Mouse (Mus musculus) lung, postnatal 0 days (tissue): ENCODE data around the gene Nfatc3. TPM values are rescaled to one million over a fixed set of nuclear protein-coding genes. Genes with fewer than 3 reads are reported as not detected.
A peak's percentile ranks its signal among the peaks of the same experiment; 100 is the strongest.
"Not testable (repeated sequence)": the region's sequence is repeated elsewhere in the genome, so short reads cannot be mapped to it uniquely, and the experiment has no call there.

Experiments
- ATAC-seq: fragments of 200-750 bp; cut with Nextera tagmentation; 2 replicates; pipeline ENCODE4 v1.8.0; 2017; ENCODE audit warnings: moderate library complexity
- DNase-seq: peaks from one replicate; pipeline ENCODE4 v3.0.0-alpha.2; 2016; ENCODE audit warnings: low spot score
- H3K27ac ChIP-seq: fragments of 300-500 bp; sonication (generic); 2 replicates; pipeline ENCODE4 v1.5.1; 2014; ENCODE audit warnings: antibody characterized with exemption, mild to moderate bottlenecking, low read length, mixed read lengths
- H3K27me3 ChIP-seq: fragments of 300-500 bp; sonication (generic); replicated peaks from 2 replicates; pipeline ENCODE4 v1.6.1; 2014; ENCODE audit warnings: low read length, mixed read lengths; ENCODE audit not compliant: insufficient read depth
- H3K36me3 ChIP-seq: fragments of 300-500 bp; sonication (generic); 2 replicates; pipeline ENCODE4 v1.6.1; 2014; ENCODE audit warnings: low read length, mixed read lengths; ENCODE audit not compliant: insufficient read depth
- H3K4me1 ChIP-seq: fragments of 300-500 bp; sonication (generic); 2 replicates; pipeline ENCODE4 v1.6.1; 2014; ENCODE audit warnings: antibody characterized with exemption, low read depth, low read length, mixed read lengths; ENCODE audit not compliant: insufficient read depth
- H3K4me2 ChIP-seq: fragments of 300-500 bp; sonication (generic); replicated peaks from 2 replicates; pipeline ENCODE4 v1.6.1; 2014; ENCODE audit warnings: low read depth, mild to moderate bottlenecking, low read length, moderate library complexity, mixed read lengths
- H3K4me3 ChIP-seq: fragments of 300-500 bp; sonication (generic); 2 replicates; pipeline ENCODE4 v1.5.1; 2014; ENCODE audit warnings: low read depth, low read length
- H3K9ac ChIP-seq: fragments of 300-500 bp; sonication (generic); replicated peaks from 2 replicates; pipeline ENCODE4 v1.6.1; 2014; ENCODE audit warnings: low read depth, mild to moderate bottlenecking
- H3K9me3 ChIP-seq: fragments of 300-500 bp; sonication (generic); 2 replicates; pipeline ENCODE4 v1.6.1; 2016; ENCODE audit warnings: low read length, mixed read lengths
- CTCF ChIP-seq: IDR thresholded peaks from 2 replicates; pipeline ENCODE4 v1.5.1; 2016; ENCODE audit warnings: antibody characterized with exemption, mild to moderate bottlenecking
- EP300 ChIP-seq: IDR thresholded peaks from 2 replicates; pipeline ENCODE4 v1.6.1; 2016; ENCODE audit warnings: antibody characterized with exemption, mild to moderate bottlenecking, control low read depth
- WGBS: fragments of 180-500 bp; shearing (Covaris S2); extraction: QIAGEN DNeasy Blood & Tissue Kit; methylation state at CpG from one replicate; pipeline ENCODE4 v1.1.7; 2014; 5-methylcytosine and 5-hydroxymethylcytosine counted together
- polyA plus RNA-seq: library from polyadenylated mRNA; unstranded; fragments of >200 nt; fragmentation: Nextera tagmentation; extraction: Ambion mirVana; gene quantifications from 2 replicates; pipeline ENCODE4 v1.2.1, GENCODE M21; 2015

The Nfatc3 gene
- 3.4 and 4.2 TPM in 2 replicates for polyA plus RNA-seq

- peak within 1 kb of the TSS; percentile 78 for H3K9ac ChIP-seq
- H3K27ac ChIP-seq, result peak within 1 kb of the TSS; percentile 94
- no peaks in the 10 kb centered on the region for H3K27me3 ChIP-seq
- peak within 1 kb of the TSS; percentile 71 for H3K4me2 ChIP-seq
- H3K36me3 ChIP-seq, result no peaks in the 10 kb centered on the region
- H3K9me3 ChIP-seq, result no peaks in the 10 kb centered on the region
- 1% methylated on average over 38 of the region's 52 CpGs for WGBS
- ATAC-seq (peak; percentile 98), DNase-seq (peak; percentile 100)
- H3K4me1 ChIP-seq, result peaks cover 10% of the 10 kb centered on the region; the same call in 1 of the 2 replicates
- peak within 1 kb of the TSS; percentile 86 for H3K4me3 ChIP-seq
- TF ChIP-seq CTCF (no peak), EP300 (peak; percentile 56; the same call in 1 of the 2 replicates)
Measured at GRCm38 (mm10) chr8:106058731-106059612, at the start of gene Nfatc3. TSS of gene Nfatc3 (plus strand) at chr8:106058840.

- Histone ChIP-seq H3K4me1 (peaks cover 9% of the 10 kb centered on the region; the same call in 1 of the 2 replicates), H3K36me3 (no peaks in the 10 kb centered on the region), H3K9me3 (no peaks in the 10 kb centered on the region), H3K9ac (peak overlapping the region; percentile 84), H3K4me2 (peak overlapping the region; percentile 89), H3K27me3 (no peaks in the 10 kb centered on the region), H3K27ac (peak overlapping the region; percentile 43), H3K4me3 (peak overlapping the region; percentile 70)
- WGBS, result 2% methylated on average over 74 of the region's 74 CpGs
- no peak for TF ChIP-seq EP300
- peak; percentile 30 for TF ChIP-seq CTCF
- peak; percentile 98 for ATAC-seq
- DNase-seq, result peak; percentile 96
Measured at GRCm38 (mm10) chr8:106010748-106011642, 47.6 kb upstream of the Nfatc3 start.

GRCm38 (mm10) chr8:106011643-106011986 is 47.0 kb upstream of the Nfatc3 start, which contains the start of gene Ddx28:
TSS of gene Ddx28 (minus strand) at chr8:106011882.
- no peak for ATAC-seq
- WGBS, result 2% methylated on average over 6 of the region's 6 CpGs
- peak within 1 kb of the TSS; percentile 70 for H3K4me3 ChIP-seq
- H3K36me3 ChIP-seq, result no peaks in the 10 kb centered on the region
- peak within 1 kb of the TSS; percentile 84 for H3K9ac ChIP-seq
- H3K9me3 ChIP-seq, result no peaks in the 10 kb centered on the region
- no peak for DNase-seq
- H3K27me3 ChIP-seq, result no peaks in the 10 kb centered on the region
- H3K27ac ChIP-seq, result peak within 1 kb of the TSS; percentile 43
- peak within 1 kb of the TSS; percentile 89 for H3K4me2 ChIP-seq
- TF ChIP-seq CTCF (no peak), EP300 (no peak)
- H3K4me1 ChIP-seq, result peaks cover 9% of the 10 kb centered on the region; the same call in 1 of the 2 replicates

- H3K9me3 ChIP-seq, DNase-seq, ATAC-seq, H3K4me3 ChIP-seq, H3K27me3 ChIP-seq, H3K27ac ChIP-seq, H3K4me1 ChIP-seq, H3K9ac ChIP-seq, H3K36me3 ChIP-seq: not testable (repeated sequence)
- WGBS, result 70% methylated on average over 8 of the region's 8 CpGs
- peak overlapping the region; percentile 89 for H3K4me2 ChIP-seq
Measured at GRCm38 (mm10) chr8:106012203-106012602, 46.4 kb upstream of the Nfatc3 start.

GRCm38 (mm10) chr8:106016284-106016683 is 42.4 kb upstream of the Nfatc3 start:
- no peaks in the 10 kb centered on the region for H3K27me3 ChIP-seq
- TF ChIP-seq EP300, result no peak
- no peak for TF ChIP-seq CTCF
- H3K9ac ChIP-seq, result no peak overlapping the region
- H3K27ac ChIP-seq, result no peak overlapping the region
- no peaks in the 10 kb centered on the region for H3K9me3 ChIP-seq
- DNase-seq, result no peak
- ATAC-seq, result no peak
- no peak overlapping the region for H3K4me2 ChIP-seq
- H3K36me3 ChIP-seq, result no peaks in the 10 kb centered on the region
- 88% methylated on average over 6 of the region's 6 CpGs for WGBS
- H3K4me3 ChIP-seq, result no peak overlapping the region
- peaks cover 6% of the 10 kb centered on the region; the same call in 1 of the 2 replicates for H3K4me1 ChIP-seq

GRCm38 (mm10) chr8:106017130-106017529 is 41.5 kb upstream of the Nfatc3 start:
- Histone ChIP-seq H3K36me3 (no peaks in the 10 kb centered on the region), H3K4me1 (no peaks in the 10 kb centered on the region), H3K9me3 (no peaks in the 10 kb centered on the region), H3K4me3 (no peak overlapping the region), H3K27ac (no peak overlapping the region), H3K27me3 (no peaks in the 10 kb centered on the region), H3K9ac (no peak overlapping the region), H3K4me2 (no peak overlapping the region)
- ATAC-seq (no peak), DNase-seq (no peak)
- WGBS, result 78% methylated on average over 7 of the region's 7 CpGs
- TF ChIP-seq EP300, result no peak
- no peak for TF ChIP-seq CTCF
